Mouse (Mus musculus): Measurements from ENCODE around the gene Map4. TPM values are rescaled to one million over a fixed set of nuclear protein-coding genes. Genes with fewer than 3 reads are reported as not detected.
"Not testable (repeated sequence)": the region's sequence is repeated elsewhere in the genome, so short reads cannot be mapped to it uniquely, and the experiment has no call there.

Gene Map4
- polyA plus RNA-seq, 1 experiment from 2014 or later = 66.5 TPM

- H3K4me3 ChIP-seq = no peak overlapping the region
- no peaks in the 10 kb centered on the region for H3K9me3 ChIP-seq
- no peaks in the 10 kb centered on the region for H3K27me3 ChIP-seq
- no peak overlapping the region for H3K27ac ChIP-seq
- no peak for ATAC-seq (ENCODE audit: insufficient number of reproducible peaks, insufficient read depth, low FRiP score, low TSS enrichment)
- no peaks in the 10 kb centered on the region for H3K36me3 ChIP-seq
- no peaks in the 10 kb centered on the region for H3K4me1 ChIP-seq
- no peak overlapping the region for H3K4me2 ChIP-seq (replicated peaks)
- no peak overlapping the region for H3K9ac ChIP-seq
Observed at GRCm38 (mm10) chr9:109964761-109965160, 33.5 kb downstream of the Map4 start.

DNA sequence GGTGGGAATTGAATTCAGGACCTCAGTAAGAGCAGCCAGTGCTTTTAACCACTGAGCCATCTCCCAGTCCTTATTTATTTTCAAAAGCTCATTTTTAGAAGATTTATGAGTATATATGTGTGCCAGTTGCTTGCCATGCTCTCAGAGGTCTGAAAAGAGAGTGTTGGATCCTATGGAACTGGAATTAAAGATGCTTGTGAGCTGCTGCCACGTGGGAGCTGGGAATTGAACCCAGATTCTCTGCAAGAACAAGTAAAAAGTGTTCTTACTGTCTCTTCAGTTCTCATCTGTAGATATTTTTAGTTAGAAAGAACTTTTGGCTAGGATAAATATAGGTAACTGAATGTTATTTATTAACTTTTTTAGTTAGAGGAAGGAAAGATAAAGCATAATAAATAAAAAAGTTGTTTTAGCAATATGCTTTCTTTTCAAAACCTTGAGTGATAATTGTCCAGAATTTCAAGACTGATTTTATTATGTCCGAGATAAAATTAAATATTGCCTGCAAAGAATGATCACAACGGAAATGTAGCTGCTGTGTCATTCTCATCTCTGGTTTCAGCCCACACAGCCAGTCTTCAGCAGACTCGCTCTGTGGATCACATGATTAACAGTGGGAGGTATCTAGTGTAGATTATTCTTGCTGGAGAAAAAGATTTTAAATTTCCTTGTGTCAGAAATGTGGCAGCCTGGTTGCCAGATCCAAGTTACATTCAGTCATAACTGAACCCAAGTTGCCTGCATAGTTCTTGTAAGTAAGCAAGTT lies 37.3 kb downstream of the Map4 start:
- Histone ChIP-seq H3K9me3 (no peaks in the 10 kb centered on the region), H3K4me2 (replicated peaks) (no peak overlapping the region), H3K4me3 (no peak overlapping the region), H3K27me3 (no peaks in the 10 kb centered on the region), H3K4me1 (no peaks in the 10 kb centered on the region), H3K9ac (no peak overlapping the region), H3K36me3 (no peaks in the 10 kb centered on the region), H3K27ac (no peak overlapping the region)
- no peak for ATAC-seq (ENCODE audit: insufficient number of reproducible peaks, insufficient read depth, low FRiP score, low TSS enrichment)
- 58% methylated on average over 4 of the region's 4 CpGs for WGBS

DNA sequence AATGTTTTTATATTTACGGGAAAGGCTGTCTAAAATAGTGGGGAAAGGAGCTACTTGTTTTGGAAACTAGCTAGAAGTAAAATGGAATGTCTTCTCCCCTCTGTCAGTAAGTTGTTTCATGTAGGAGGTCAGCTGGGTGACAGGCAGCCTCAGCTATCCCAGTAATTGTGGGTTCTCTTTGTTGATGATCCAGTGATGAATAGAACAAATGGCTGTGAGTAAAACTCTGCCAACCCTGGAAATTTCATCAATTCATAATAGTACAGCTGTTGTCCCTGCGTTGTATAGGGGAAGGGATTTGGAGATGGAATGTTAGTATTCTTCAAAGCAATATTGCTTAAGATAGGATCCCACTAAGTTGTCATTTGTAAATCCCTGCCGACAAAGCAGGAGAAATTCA lies 37.9 kb downstream of the Map4 start:
- Histone ChIP-seq H3K4me1 (no peaks in the 10 kb centered on the region), H3K36me3 (no peaks in the 10 kb centered on the region), H3K9ac (no peak overlapping the region), H3K4me3 (no peak overlapping the region), H3K27ac (no peak overlapping the region), H3K9me3 (no peaks in the 10 kb centered on the region), H3K4me2 (replicated peaks) (no peak overlapping the region), H3K27me3 (no peaks in the 10 kb centered on the region)
- ATAC-seq (ENCODE audit: insufficient number of reproducible peaks, insufficient read depth, low FRiP score, low TSS enrichment) = no peak
- WGBS = 78% methylated on average over 3 of the region's 3 CpGs

DNA sequence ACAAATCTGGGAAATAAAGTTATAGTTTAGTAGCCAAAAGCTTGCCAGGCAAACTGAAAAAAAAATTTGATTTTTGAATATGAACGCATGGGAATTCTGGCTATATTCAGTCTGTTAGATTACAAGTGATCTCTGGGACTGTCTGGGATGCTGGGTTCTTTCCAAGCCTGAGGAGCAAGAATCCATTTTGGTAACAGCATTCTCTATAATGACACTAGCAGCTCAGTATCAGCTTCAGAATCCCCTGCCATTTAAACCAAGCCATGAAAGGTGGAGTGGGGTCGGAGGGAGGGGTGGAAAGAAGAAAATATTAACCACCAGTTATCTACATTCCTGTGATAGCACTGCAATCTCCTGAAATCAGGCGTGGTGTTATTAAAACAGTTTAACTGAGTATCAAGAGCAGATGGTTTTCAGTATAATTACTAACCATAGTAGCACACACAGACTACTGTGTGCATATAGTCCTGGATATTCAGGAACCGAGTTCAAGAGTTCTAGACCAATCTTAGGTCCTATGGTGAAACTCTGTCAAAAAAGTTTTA lies 38.6 kb downstream of the Map4 start:
- Histone ChIP-seq H3K27me3 (no peaks in the 10 kb centered on the region), H3K9me3 (no peaks in the 10 kb centered on the region), H3K4me2 (replicated peaks) (no peak overlapping the region), H3K4me3 (no peak overlapping the region), H3K9ac (no peak overlapping the region), H3K36me3 (no peaks in the 10 kb centered on the region), H3K4me1 (no peaks in the 10 kb centered on the region), H3K27ac (no peak overlapping the region)
- ATAC-seq (ENCODE audit: insufficient number of reproducible peaks, insufficient read depth, low FRiP score, low TSS enrichment) = no peak
- 85% methylated on average over 4 of the region's 4 CpGs for WGBS

DNA sequence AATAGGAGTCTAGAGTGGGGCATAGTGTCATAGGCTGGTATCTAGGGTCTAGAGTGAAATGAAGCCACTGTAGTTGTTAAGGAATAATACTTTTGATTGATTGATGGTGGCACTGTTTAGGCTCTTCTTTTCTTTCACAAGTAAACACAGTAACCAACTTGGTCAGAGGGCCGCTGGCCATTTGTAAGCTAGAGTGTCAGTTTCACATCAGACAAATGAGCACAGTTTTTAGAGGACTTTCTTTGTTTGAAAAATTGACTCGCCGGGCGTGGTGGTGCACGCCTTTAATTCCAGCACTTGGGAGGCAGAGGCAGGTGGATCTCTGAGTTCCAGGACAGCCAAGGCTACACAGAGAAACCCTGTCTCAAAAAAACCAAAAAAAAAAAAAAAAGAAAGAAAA lies 40.5 kb downstream of the Map4 start:
- not testable (repeated sequence) for H3K9ac ChIP-seq; H3K4me2 ChIP-seq (replicated peaks); H3K9me3 ChIP-seq; H3K36me3 ChIP-seq; H3K4me3 ChIP-seq; H3K27me3 ChIP-seq; H3K4me1 ChIP-seq; H3K27ac ChIP-seq; ATAC-seq (ENCODE audit: insufficient number of reproducible peaks, insufficient read depth, low FRiP score, low TSS enrichment)
- WGBS = 90% methylated on average over 5 of the region's 5 CpGs

DNA sequence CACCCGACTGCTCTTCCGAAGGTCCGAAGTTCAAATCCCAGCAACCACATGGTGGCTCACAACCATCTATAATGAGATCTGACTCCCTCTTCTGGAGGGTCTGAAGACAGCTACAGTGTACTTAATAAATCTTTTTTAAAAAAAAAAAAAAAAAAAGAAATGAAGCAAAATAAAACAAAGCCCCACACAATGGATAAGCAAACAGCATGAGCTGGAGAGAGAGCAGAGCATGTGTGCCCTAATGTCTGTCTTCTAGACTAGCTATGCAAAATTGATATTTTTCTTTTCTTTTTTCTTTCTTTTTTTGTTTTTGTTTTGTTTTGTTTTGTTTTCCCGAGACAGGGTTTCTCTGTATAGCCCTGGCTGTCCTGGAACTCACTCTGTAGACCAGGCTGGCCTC lies 49.0 kb downstream of the Map4 start:
- H3K4me3 ChIP-seq; H3K9ac ChIP-seq; H3K9me3 ChIP-seq; H3K27ac ChIP-seq; H3K27me3 ChIP-seq; H3K4me2 ChIP-seq (replicated peaks); ATAC-seq (ENCODE audit: insufficient number of reproducible peaks, insufficient read depth, low FRiP score, low TSS enrichment); H3K4me1 ChIP-seq: not testable (repeated sequence)
- H3K36me3 ChIP-seq = peaks cover 18% of the 10 kb centered on the region
- 89% methylated on average over 4 of the region's 4 CpGs for WGBS

DNA sequence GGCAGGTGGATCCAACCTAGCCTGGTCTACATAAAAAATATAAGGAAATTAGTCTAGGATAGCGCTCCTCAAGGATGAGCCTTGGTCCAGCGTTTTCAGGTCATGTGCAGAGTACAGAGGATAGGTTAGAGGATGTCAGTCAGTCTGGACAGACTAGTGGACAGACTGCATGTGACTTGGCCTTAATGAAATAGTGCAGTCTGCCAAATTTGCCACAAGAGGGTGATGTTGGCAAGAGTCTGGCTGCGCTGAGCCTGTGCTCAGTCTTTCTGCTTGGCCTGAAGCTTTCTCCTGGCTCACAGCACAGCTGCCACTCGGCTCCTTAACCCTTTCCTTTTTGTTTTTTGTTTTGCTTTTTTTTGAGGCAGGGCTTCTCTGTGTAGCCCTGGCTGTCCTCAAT lies 54.2 kb downstream of the Map4 start:
- Histone ChIP-seq H3K9ac (no peak overlapping the region), H3K27ac (no peak overlapping the region), H3K27me3 (no peaks in the 10 kb centered on the region), H3K4me1 (no peaks in the 10 kb centered on the region), H3K4me2 (replicated peaks) (no peak overlapping the region), H3K9me3 (no peaks in the 10 kb centered on the region), H3K4me3 (no peak overlapping the region), H3K36me3 (peaks cover 13% of the 10 kb centered on the region)
- WGBS = 25% methylated on average over 4 of the region's 4 CpGs
- ATAC-seq (ENCODE audit: insufficient number of reproducible peaks, insufficient read depth, low FRiP score, low TSS enrichment) = no peak

GRCm38 (mm10) chr9:109989084-109989483 lies 57.8 kb downstream of the Map4 start:
- H3K4me1 ChIP-seq = no peaks in the 10 kb centered on the region
- no peak overlapping the region for H3K9ac ChIP-seq
- H3K36me3 ChIP-seq = no peaks in the 10 kb centered on the region
- H3K4me3 ChIP-seq = no peak overlapping the region
- H3K27me3 ChIP-seq = no peaks in the 10 kb centered on the region
- 100% methylated on average over 1 of the region's 1 CpGs for WGBS
- no peak for ATAC-seq (ENCODE audit: insufficient number of reproducible peaks, insufficient read depth, low FRiP score, low TSS enrichment)
- H3K27ac ChIP-seq = no peak overlapping the region
- no peaks in the 10 kb centered on the region for H3K9me3 ChIP-seq
- no peak overlapping the region for H3K4me2 ChIP-seq (replicated peaks)

DNA sequence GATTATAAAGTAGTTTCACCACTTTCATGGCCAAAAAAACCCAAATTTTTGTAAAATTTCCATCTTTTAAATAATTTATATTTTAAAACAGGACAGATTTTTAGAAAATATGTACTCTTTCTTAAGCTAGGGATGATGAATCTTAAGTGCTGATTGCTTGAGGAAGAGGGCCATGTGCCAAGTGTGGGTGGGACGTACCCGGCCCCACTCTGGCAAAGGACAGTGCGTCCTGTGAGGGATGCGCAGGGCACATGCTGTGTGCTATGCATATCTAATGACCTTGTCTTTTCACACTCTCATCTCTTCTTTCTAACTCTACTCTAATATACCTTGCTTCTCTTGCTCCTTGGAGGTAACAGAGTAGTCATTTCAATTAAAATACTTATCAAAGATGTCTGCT lies 66.2 kb downstream of the Map4 start:
- ATAC-seq (ENCODE audit: insufficient number of reproducible peaks, insufficient read depth, low FRiP score, low TSS enrichment) = no peak
- Histone ChIP-seq H3K9me3 (no peaks in the 10 kb centered on the region), H3K36me3 (no peaks in the 10 kb centered on the region; the same call in 1 of the 2 replicates), H3K4me1 (no peaks in the 10 kb centered on the region), H3K27ac (no peak overlapping the region), H3K4me2 (replicated peaks) (no peak overlapping the region), H3K9ac (no peak overlapping the region), H3K4me3 (no peak overlapping the region), H3K27me3 (no peaks in the 10 kb centered on the region)
- WGBS = 87% methylated on average over 4 of the region's 4 CpGs

GRCm38 (mm10) chr9:110001946-110002345 lies 70.7 kb downstream of the Map4 start:
- no peak overlapping the region for H3K27ac ChIP-seq
- H3K4me3 ChIP-seq = no peak overlapping the region
- H3K27me3 ChIP-seq = no peaks in the 10 kb centered on the region
- no peak overlapping the region for H3K9ac ChIP-seq
- H3K36me3 ChIP-seq = no peaks in the 10 kb centered on the region; the same call in 1 of the 2 replicates
- no peak for ATAC-seq (ENCODE audit: insufficient number of reproducible peaks, insufficient read depth, low FRiP score, low TSS enrichment)
- no peak overlapping the region for H3K4me2 ChIP-seq (replicated peaks)
- H3K9me3 ChIP-seq = no peaks in the 10 kb centered on the region
- no peaks in the 10 kb centered on the region for H3K4me1 ChIP-seq
- WGBS = 82% methylated on average over 1 of the region's 1 CpGs

DNA sequence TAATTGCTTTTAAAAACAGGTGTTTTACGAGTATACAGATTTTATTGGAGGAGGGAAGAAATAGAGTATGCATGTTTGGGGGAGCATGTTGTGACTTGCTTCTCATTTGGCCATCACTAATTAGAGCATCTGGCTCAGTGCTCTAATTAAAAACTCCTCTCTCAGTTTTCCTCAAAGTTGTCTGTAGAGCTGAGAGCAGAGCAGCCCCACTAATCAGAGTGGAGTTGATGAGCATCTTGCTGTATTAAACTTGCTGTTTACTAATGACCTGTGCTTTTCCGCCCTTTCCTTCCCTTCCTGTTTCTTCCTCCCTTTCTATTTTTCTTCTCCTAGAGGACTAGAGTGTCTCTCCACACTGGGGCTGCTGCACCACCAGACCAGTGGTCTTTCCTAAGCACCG lies 71.2 kb downstream of the Map4 start:
- Histone ChIP-seq H3K27me3 (no peaks in the 10 kb centered on the region), H3K27ac (no peak overlapping the region), H3K4me1 (no peaks in the 10 kb centered on the region), H3K4me3 (no peak overlapping the region), H3K36me3 (no peaks in the 10 kb centered on the region; the same call in 1 of the 2 replicates), H3K9me3 (no peaks in the 10 kb centered on the region), H3K4me2 (replicated peaks) (no peak overlapping the region), H3K9ac (no peak overlapping the region)
- no peak for ATAC-seq (ENCODE audit: insufficient number of reproducible peaks, insufficient read depth, low FRiP score, low TSS enrichment)
- 84% methylated on average over 3 of the region's 3 CpGs for WGBS

DNA sequence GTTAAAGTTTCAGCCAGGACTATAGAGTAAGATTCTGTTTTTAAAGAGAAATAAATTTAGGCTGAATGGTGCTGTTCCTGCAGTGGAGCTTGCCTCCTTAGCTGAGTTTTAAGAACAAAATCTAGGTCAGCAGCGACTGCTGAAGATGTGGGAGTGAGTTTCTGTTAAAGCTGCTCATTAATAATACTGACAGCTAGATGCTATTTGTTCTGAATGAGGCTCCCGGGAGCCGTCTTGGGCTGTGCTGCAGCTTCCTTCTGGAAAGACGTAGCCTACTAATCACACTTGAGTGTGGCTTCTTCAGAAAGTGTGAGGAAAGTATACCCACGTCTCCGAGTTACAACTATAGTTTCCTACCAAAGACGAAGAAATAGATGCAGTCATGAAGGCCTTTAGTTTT lies 88.0 kb downstream of the Map4 start:
- Histone ChIP-seq H3K9ac (no peak overlapping the region), H3K4me2 (replicated peaks) (no peak overlapping the region), H3K9me3 (no peaks in the 10 kb centered on the region), H3K27me3 (no peaks in the 10 kb centered on the region), H3K27ac (no peak overlapping the region), H3K4me1 (no peaks in the 10 kb centered on the region), H3K4me3 (no peak overlapping the region), H3K36me3 (no peaks in the 10 kb centered on the region)
- ATAC-seq (ENCODE audit: insufficient number of reproducible peaks, insufficient read depth, low FRiP score, low TSS enrichment) = no peak
- WGBS = 74% methylated on average over 7 of the region's 7 CpGs
